Mouse (Mus musculus) erythroblast, embryonic 14.5 days (primary cell): ENCODE measurements around the gene Lce1g.

Experiments
- GATA1 ChIP-seq: IDR thresholded peaks from 2 replicates; pipeline ENCODE4 v1.6.1; 2012; ENCODE audit warnings: low read length, inconsistent platforms, mixed read lengths
- TAL1 ChIP-seq: IDR thresholded peaks from 3 replicates; pipeline ENCODE4 v1.6.1; 2012; ENCODE audit warnings: low read length, inconsistent platforms, mixed read lengths

- no peak for TF ChIP-seq GATA1
- TF ChIP-seq TAL1 = no peak
These were observed 43.2 kb downstream of the Lce1g start, which contains the start of gene Lce1e for GRCm38 (mm10) chr3:92708974-92709373.
